Mouse (Mus musculus): ENCODE measurements around the gene Usp43.

Usp43 gene

GRCm38 (mm10) chr11:67805538-67805937, 116.4 kb downstream of the Usp43 start:
- no peak for DNase-seq

Data from liver (tissue).